Mouse (Mus musculus): ENCODE measurements at regions not wholly inside any gene's neighbourhood (a gene's known extent, or its start where the extent isn't known, plus 50 kb on each side); places are given as distances from the start of the nearest gene placed in this dataset.

DNA sequence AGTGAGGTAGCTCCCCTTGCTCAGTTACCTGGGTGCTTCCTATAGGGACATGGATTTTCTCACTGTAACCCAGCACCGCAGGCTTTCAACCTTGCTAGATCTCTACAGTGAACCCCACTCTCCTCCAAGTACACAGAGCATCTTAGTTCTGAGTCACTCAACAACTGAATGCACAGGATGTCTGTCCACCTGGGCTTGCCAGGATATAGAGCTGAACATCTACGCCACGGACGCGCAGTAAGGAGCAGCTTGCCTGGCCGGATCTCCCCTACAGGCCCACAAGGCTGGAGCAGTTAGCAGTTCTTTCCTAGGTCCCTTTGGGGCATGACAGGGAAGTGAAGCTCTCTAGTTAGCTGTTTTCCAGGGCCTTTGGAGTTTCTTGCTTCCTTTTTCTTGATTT is 147.5 kb upstream of the Tut7 start:
- Histone ChIP-seq H3K4me1 (ENCODE audit: control insufficient read depth in 1 of 2, insufficient read depth in 2 of 2) (no peaks in the 10 kb centered on the region), H3K36me3 (replicated peaks in 1 of 2; ENCODE audit: control insufficient read depth in 1 of 2, insufficient read depth in 1 of 2, low read length in 1 of 2) (no peaks in the 10 kb centered on the region), H3K9ac (ENCODE audit: insufficient read depth, low read depth) (no peak overlapping the region), H3K4me3 (replicated peaks in 1 of 3; ENCODE audit: low read depth in 2 of 3, low read length in 2 of 3, poor library complexity in 1 of 3) (no peak overlapping the region), H3K9me3 (replicated peaks; ENCODE audit: low read length) (peaks cover 79% of the 10 kb centered on the region), H3K27ac (ENCODE audit: insufficient read depth, low read depth) (no peak overlapping the region), H3K4me2 (ENCODE audit: insufficient read depth, low read depth, poor library complexity, severe bottlenecking) (no peak overlapping the region), H3K79me2 (replicated peaks; ENCODE audit: control insufficient read depth, extremely low read depth, insufficient read depth, poor library complexity, severe bottlenecking) (no peaks in the 10 kb centered on the region), H3K27me3 (replicated peaks) (no peaks in the 10 kb centered on the region)
- TF ChIP-seq PAX5 (IDR thresholded peaks at IDR 0.05; ENCODE audit: low read length), result no peak
- TF ChIP-seq TBP (conservative IDR thresholded peaks at IDR 0.05; ENCODE audit: low read depth, low read length), result no peak
- TF ChIP-seq MXI1 (IDR thresholded peaks at IDR 0.05; ENCODE audit: low read depth, low read length), result no peak
- TF ChIP-seq GABPA (IDR thresholded peaks at IDR 0.05; ENCODE audit: insufficient replicate concordance, low read depth, low read length), result no peak
- DNase-seq (ENCODE audit: extremely low read depth), result no peak
- dilution Hi-C loops (cut with MboI; ENCODE audit: extremely low pct_ligation_motif_present, extremely low pct_unique_long_range_greater_than_20kb, low sequenced_read_pairs) (no loop called here), in situ Hi-C loops (cut with MboI; ENCODE audit: low pct_ligation_motif_present, low pct_unique_long_range_greater_than_20kb, low sequenced_read_pairs) (no loop called here)

DNA sequence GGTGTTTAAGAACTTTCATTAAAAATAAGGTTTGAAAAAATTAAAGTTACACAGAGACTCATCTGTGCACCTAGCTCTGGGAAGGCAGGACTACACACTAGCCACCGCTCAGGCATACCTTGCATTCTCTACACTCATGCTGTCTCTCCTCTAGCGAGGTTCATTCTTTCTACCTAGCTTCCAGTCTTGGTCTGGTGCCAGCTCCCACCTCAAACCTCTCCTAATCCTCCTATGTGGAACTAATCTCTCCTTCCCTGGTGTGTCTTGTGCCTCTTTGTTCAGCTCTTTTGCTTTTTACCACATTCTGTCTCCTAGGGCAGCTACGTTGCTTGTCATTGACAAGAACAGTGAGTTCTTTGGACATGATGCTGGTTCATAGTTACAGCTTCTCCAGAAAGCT is 146.5 kb upstream of the Tut7 start:
- no peaks in the 10 kb centered on the region for H3K36me3 ChIP-seq (replicated peaks in 1 of 2; ENCODE audit: control insufficient read depth in 1 of 2, insufficient read depth in 1 of 2, low read length in 1 of 2)
- dilution Hi-C loops (cut with MboI; ENCODE audit: extremely low pct_ligation_motif_present, extremely low pct_unique_long_range_greater_than_20kb, low sequenced_read_pairs), result no loop called here
- H3K9ac ChIP-seq (ENCODE audit: insufficient read depth, low read depth), result no peak overlapping the region

DNA sequence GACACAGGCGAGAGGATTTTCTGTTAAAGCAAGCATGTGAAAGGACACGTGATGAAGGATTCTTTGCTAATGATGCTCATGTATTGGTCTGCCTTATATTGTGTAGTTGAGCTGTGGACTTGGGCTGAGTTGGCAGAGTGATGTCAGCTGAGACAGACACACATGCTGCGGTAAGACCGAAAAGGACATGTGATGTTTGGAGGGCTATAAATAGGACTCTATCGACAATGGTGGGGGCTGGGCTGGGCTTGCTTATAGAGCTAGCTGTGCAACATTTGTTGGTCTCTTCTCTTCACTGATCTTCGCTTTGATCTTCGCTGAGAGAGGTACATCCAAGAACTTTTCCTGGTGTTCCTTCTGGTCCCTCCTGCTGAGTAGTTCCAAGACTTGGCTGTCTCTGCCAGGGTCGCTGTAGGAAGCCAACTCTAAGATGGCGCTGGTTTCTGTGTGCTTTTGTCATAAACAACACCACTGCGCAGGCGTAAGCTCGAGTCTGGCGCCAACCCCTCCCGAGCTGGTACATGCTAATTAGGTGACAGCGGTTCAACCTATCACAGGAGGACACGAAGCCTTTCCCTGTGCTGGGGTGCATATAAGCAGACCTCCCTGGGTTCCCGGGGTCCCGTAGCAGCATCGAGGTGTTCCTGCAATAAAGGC is 145.8 kb upstream of the Tut7 start:
- H3K4me2 ChIP-seq (ENCODE audit: insufficient read depth, low read depth, poor library complexity, severe bottlenecking), result no peak overlapping the region
- H3K4me1 ChIP-seq (ENCODE audit: control insufficient read depth in 1 of 2, insufficient read depth in 2 of 2), result no peaks in the 10 kb centered on the region
- no peaks in the 10 kb centered on the region for H3K27me3 ChIP-seq (replicated peaks)
- H3K4me3 ChIP-seq (replicated peaks in 1 of 3; ENCODE audit: low read depth in 2 of 3, low read length in 2 of 3, poor library complexity in 1 of 3), result no peak overlapping the region
- no peak overlapping the region for H3K27ac ChIP-seq (ENCODE audit: insufficient read depth, low read depth)
- dilution Hi-C loops (cut with MboI; ENCODE audit: extremely low pct_ligation_motif_present, extremely low pct_unique_long_range_greater_than_20kb, low sequenced_read_pairs) (no loop called here), in situ Hi-C loops (cut with MboI; ENCODE audit: low pct_ligation_motif_present, low pct_unique_long_range_greater_than_20kb, low sequenced_read_pairs) (no loop called here)
- no peaks in the 10 kb centered on the region for H3K36me3 ChIP-seq (replicated peaks in 1 of 2; ENCODE audit: control insufficient read depth in 1 of 2, insufficient read depth in 1 of 2, low read length in 1 of 2)
- DNase-seq (ENCODE audit: extremely low read depth), result no peak
- no peak overlapping the region for H3K9ac ChIP-seq (ENCODE audit: insufficient read depth, low read depth)
- no peak for TF ChIP-seq TCF12 (IDR thresholded peaks at IDR 0.05; ENCODE audit: low read depth, low read length)
- TF ChIP-seq ZNF384 (IDR thresholded peaks at IDR 0.05; ENCODE audit: low read depth, low read length), result no peak
- TF ChIP-seq UBTF (IDR thresholded peaks at IDR 0.05; ENCODE audit: low read depth, low read length), result no peak
- no peak for TF ChIP-seq NRF1 (IDR thresholded peaks at IDR 0.05; ENCODE audit: low read depth, low read length)
- TF ChIP-seq MEF2A (IDR thresholded peaks at IDR 0.05; ENCODE audit: borderline replicate concordance, low read depth, low read length), result no peak
- TF ChIP-seq E2F4 (IDR thresholded peaks at IDR 0.05; ENCODE audit: insufficient replicate concordance, low read depth, low read length), result no peak
- no peak for TF ChIP-seq ELF1 (IDR thresholded peaks at IDR 0.05; ENCODE audit: low read depth, low read length)
- TF ChIP-seq MAX (IDR thresholded peaks at IDR 0.05; ENCODE audit: low read length), result no peak
- no peak for TF ChIP-seq GABPA (IDR thresholded peaks at IDR 0.05; ENCODE audit: insufficient replicate concordance, low read depth, low read length)
- no peak for TF ChIP-seq POLR2AphosphoS2 (IDR thresholded peaks at IDR 0.05; ENCODE audit: low read depth, low read length)
- no peak for TF ChIP-seq PAX5 (IDR thresholded peaks at IDR 0.05; ENCODE audit: low read length)
- TF ChIP-seq TBP (conservative IDR thresholded peaks at IDR 0.05; ENCODE audit: low read depth, low read length), result no peak
- TF ChIP-seq KAT2A (IDR thresholded peaks at IDR 0.05; ENCODE audit: insufficient replicate concordance, low read length), result no peak
- no peak for TF ChIP-seq JUND (conservative IDR thresholded peaks at IDR 0.05; ENCODE audit: low read depth, low read length)
- H3K79me2 ChIP-seq (replicated peaks; ENCODE audit: control insufficient read depth, extremely low read depth, insufficient read depth, poor library complexity, severe bottlenecking), result no peaks in the 10 kb centered on the region
- H3K9me3 ChIP-seq (replicated peaks; ENCODE audit: low read length), result peaks cover 77% of the 10 kb centered on the region

More for the DNA sequence above, 146.5 kb upstream of the Tut7 start:
- H3K9me3 ChIP-seq (replicated peaks; ENCODE audit: low read length), result peaks cover 77% of the 10 kb centered on the region
- no peak overlapping the region for H3K4me3 ChIP-seq (replicated peaks in 1 of 3; ENCODE audit: low read depth in 2 of 3, low read length in 2 of 3, poor library complexity in 1 of 3)
- in situ Hi-C loops (cut with MboI; ENCODE audit: low pct_ligation_motif_present, low pct_unique_long_range_greater_than_20kb, low sequenced_read_pairs), result no loop called here
- H3K27me3 ChIP-seq (replicated peaks), result no peaks in the 10 kb centered on the region
- TF ChIP-seq KAT2A (IDR thresholded peaks at IDR 0.05; ENCODE audit: insufficient replicate concordance, low read length), result no peak
- no peak for TF ChIP-seq USF2 (conservative IDR thresholded peaks at IDR 0.05; ENCODE audit: low read depth, low read length)
- TF ChIP-seq SIN3A (IDR thresholded peaks at IDR 0.05; ENCODE audit: low read length), result no peak
- no peak overlapping the region for H3K27ac ChIP-seq (ENCODE audit: insufficient read depth, low read depth)
- DNase-seq (ENCODE audit: extremely low read depth), result no peak
- H3K4me1 ChIP-seq (ENCODE audit: control insufficient read depth in 1 of 2, insufficient read depth in 2 of 2), result no peaks in the 10 kb centered on the region
- H3K79me2 ChIP-seq (replicated peaks; ENCODE audit: control insufficient read depth, extremely low read depth, insufficient read depth, poor library complexity, severe bottlenecking), result no peaks in the 10 kb centered on the region
- no peak overlapping the region for H3K4me2 ChIP-seq (ENCODE audit: insufficient read depth, low read depth, poor library complexity, severe bottlenecking)

Measured in CH12.LX (cell line).